18 mouse cellular contexts compared by ENCODE assay signal in genomic region chr1:75372450-75372849, GRCm38 (mm10). TPM values are rescaled to one million over a fixed set of nuclear protein-coding genes. Genes with fewer than 3 reads are reported as not detected.
DNase-seq lines count a peak whose midpoint lies in the region; ATAC-seq lines count a peak whose summit lies in the region.
"Had no signal": no experiment of that assay in that cellular context is flagged by ENCODE, and none has a peak within 500 bp of the region (broad histone marks: within the 10 kb centered on the region; RNA-seq: fewer than 3 reads in every experiment).

No protein-coding gene starts in this region.

- H3K9ac ChIP-seq in midbrain, embryonic 14.5 days (replicated peaks; ENCODE audit: low read length): no peak overlapping the region
- H3K9ac ChIP-seq in midbrain, embryonic 15.5 days: no peak overlapping the region
- no peak overlapping the region for H3K9ac ChIP-seq in hindbrain, embryonic 12.5 days
- H3K9ac ChIP-seq: forebrain, embryonic 13.5 days; forebrain, postnatal 0 days; heart, embryonic 13.5 days had no signal

- no peak overlapping the region for H3K4me2 ChIP-seq in midbrain, embryonic 14.5 days (ENCODE audit: low read length)
- no peak overlapping the region for H3K4me2 ChIP-seq in midbrain, embryonic 15.5 days
- H3K4me2 ChIP-seq in hindbrain, embryonic 12.5 days (replicated peaks): no peak overlapping the region
- H3K4me2 ChIP-seq: forebrain, embryonic 13.5 days; heart, embryonic 13.5 days had no signal

- WGBS in midbrain, embryonic 14.5 days: 79% methylated on average over 3 of the region's 3 CpGs
- 85% methylated on average over 3 of the region's 3 CpGs for WGBS in midbrain, embryonic 10.5 days
- 81% methylated on average over 3 of the region's 3 CpGs for WGBS in midbrain, embryonic 15.5 days
- 67% methylated on average over 3 of the region's 3 CpGs for WGBS in hindbrain, embryonic 12.5 days

- H3K36me3 ChIP-seq in midbrain, embryonic 14.5 days (ENCODE audit: control insufficient read depth, insufficient read depth, low read length): no peaks in the 10 kb centered on the region
- H3K36me3 ChIP-seq in midbrain, embryonic 10.5 days: no peaks in the 10 kb centered on the region
- H3K36me3 ChIP-seq in midbrain, embryonic 15.5 days (replicated peaks): no peaks in the 10 kb centered on the region
- H3K36me3 ChIP-seq in hindbrain, embryonic 12.5 days: no peaks in the 10 kb centered on the region
- H3K36me3 ChIP-seq: embryonic facial prominence, embryonic 10.5 days had no signal

- H3K4me1 ChIP-seq in midbrain, embryonic 14.5 days (ENCODE audit: control insufficient read depth, insufficient read depth, low read length): peaks cover 24% of the 10 kb centered on the region; the same call in 1 of the 2 replicates
- peaks cover 46% of the 10 kb centered on the region for H3K4me1 ChIP-seq in midbrain, embryonic 10.5 days
- peaks cover 23% of the 10 kb centered on the region for H3K4me1 ChIP-seq in midbrain, embryonic 15.5 days
- peaks cover 24% of the 10 kb centered on the region for H3K4me1 ChIP-seq in hindbrain, embryonic 12.5 days

- H3K27ac ChIP-seq in midbrain, embryonic 14.5 days (replicated peaks; ENCODE audit: low read depth, low read length): peak overlapping the region; percentile 65
- H3K27ac ChIP-seq in midbrain, embryonic 10.5 days (replicated peaks): no peak overlapping the region
- H3K27ac ChIP-seq in midbrain, embryonic 15.5 days: peak overlapping the region; percentile 55; the same call in 1 of the 2 replicates
- no peak overlapping the region for H3K27ac ChIP-seq in hindbrain, embryonic 12.5 days
- H3K27ac ChIP-seq: embryonic facial prominence, embryonic 10.5 days; forebrain, embryonic 13.5 days; heart, embryonic 13.5 days had no signal

- no peaks in the 10 kb centered on the region for H3K9me3 ChIP-seq in midbrain, embryonic 14.5 days (ENCODE audit: control insufficient read depth, low read length)
- no peaks in the 10 kb centered on the region for H3K9me3 ChIP-seq in midbrain, embryonic 10.5 days (replicated peaks)
- no peaks in the 10 kb centered on the region for H3K9me3 ChIP-seq in midbrain, embryonic 15.5 days
- no peaks in the 10 kb centered on the region for H3K9me3 ChIP-seq in hindbrain, embryonic 12.5 days (replicated peaks)
- H3K9me3 ChIP-seq: embryonic facial prominence, embryonic 10.5 days; forebrain, embryonic 13.5 days; heart, embryonic 13.5 days had no signal

- H3K27me3 ChIP-seq in midbrain, embryonic 14.5 days (ENCODE audit: control insufficient read depth, insufficient read depth, low read length): peaks cover 2% of the 10 kb centered on the region
- H3K27me3 ChIP-seq in midbrain, embryonic 10.5 days (ENCODE audit: low read depth, poor library complexity, severe bottlenecking): peaks cover 57% of the 10 kb centered on the region
- H3K27me3 ChIP-seq in midbrain, embryonic 15.5 days (replicated peaks): peaks cover 16% of the 10 kb centered on the region
- peaks cover 37% of the 10 kb centered on the region for H3K27me3 ChIP-seq in hindbrain, embryonic 12.5 days

- DNase-seq in cerebellum, adult 9-10 months: peak; percentile 65
- no peak for DNase-seq in midbrain, embryonic 14.5 days
- no peak for DNase-seq in midbrain, embryonic 10.5 days (ENCODE audit: low spot score)
- DNase-seq: adrenal gland, postnatal 14 days; forebrain, postnatal 0 days; gastrocnemius, postnatal 36 days; heart, adult 11 months; heart, postnatal 36 days had no signal

- no peak overlapping the region for H3K4me3 ChIP-seq in midbrain, embryonic 14.5 days (replicated peaks; ENCODE audit: low read depth, low read length)
- H3K4me3 ChIP-seq in midbrain, embryonic 10.5 days: no peak overlapping the region
- no peak overlapping the region for H3K4me3 ChIP-seq in midbrain, embryonic 15.5 days
- no peak overlapping the region for H3K4me3 ChIP-seq in hindbrain, embryonic 12.5 days
- H3K4me3 ChIP-seq: embryonic facial prominence, embryonic 10.5 days; forebrain, embryonic 13.5 days; heart, embryonic 13.5 days had no signal

- no peak for ATAC-seq in cerebellum, adult (ENCODE audit: insufficient number of reproducible peaks, low FRiP score, low TSS enrichment)
- no peak for ATAC-seq in midbrain, embryonic 14.5 days (ENCODE audit: low FRiP score, low TSS enrichment)
- no peak for ATAC-seq in midbrain, embryonic 15.5 days (replicated peaks)
- ATAC-seq in hindbrain, embryonic 12.5 days (ENCODE audit: low FRiP score): no peak
- ATAC-seq in activated CD4-positive, CD25-positive, alpha-beta regulatory T cell, adult 4 months: no peak
- ATAC-seq: forebrain, embryonic 13.5 days; hindbrain, embryonic 16.5 days; inflammation-experienced regulatory T-cells, adult 6 months; intestine, postnatal 0 days had no signal

RNA-seq across cellular contexts. Expression of gene Speg, which starts 2.6 kb away (rescaled TPM):
- polyA plus RNA-seq in midbrain, embryonic 14.5 days (2014; fragmentation: Nextera tagmentation; extraction: Ambion mirVana): 15.6 and 19.4 TPM in 2 replicates
- polyA plus RNA-seq in midbrain, embryonic 10.5 days (2016; fragmentation: Nextera tagmentation; extraction: Ambion mirVana): 23.6 and 26.9 TPM in 2 replicates
- polyA plus RNA-seq in midbrain, embryonic 15.5 days (2015; fragmentation: Nextera tagmentation; extraction: Ambion mirVana): 20.8 and 21.3 TPM in 2 replicates
- polyA plus RNA-seq in hindbrain, embryonic 12.5 days (2016; fragmentation: Nextera tagmentation; extraction: Ambion mirVana): 19.1 and 19.7 TPM in 2 replicates
- not detected for polyA plus RNA-seq in activated CD4-positive, CD25-positive, alpha-beta regulatory T cell, adult 4 months (2017; shearing (Covaris generic))

RNA-seq across cellular contexts. Expression of gene Des, which starts 12.3 kb away (rescaled TPM):
- polyA plus RNA-seq in midbrain, embryonic 14.5 days (2014; fragmentation: Nextera tagmentation; extraction: Ambion mirVana): 0.32 and 1.4 TPM in 2 replicates
- 1.1 and 2.8 TPM in 2 replicates for polyA plus RNA-seq in midbrain, embryonic 10.5 days (2016; fragmentation: Nextera tagmentation; extraction: Ambion mirVana)
- polyA plus RNA-seq in midbrain, embryonic 15.5 days (2015; fragmentation: Nextera tagmentation; extraction: Ambion mirVana): 1.5 and 2.0 TPM in 2 replicates
- 2.3 and 10.5 TPM in 2 replicates for polyA plus RNA-seq in hindbrain, embryonic 12.5 days (2016; fragmentation: Nextera tagmentation; extraction: Ambion mirVana)
- not detected for polyA plus RNA-seq in activated CD4-positive, CD25-positive, alpha-beta regulatory T cell, adult 4 months (2017; shearing (Covaris generic))

RNA-seq across cellular contexts. Expression of gene Dnpep, which starts 54.7 kb away (rescaled TPM):
- 146 and 152 TPM in 2 replicates for polyA plus RNA-seq in midbrain, embryonic 14.5 days (2014; fragmentation: Nextera tagmentation; extraction: Ambion mirVana)
- polyA plus RNA-seq in midbrain, embryonic 10.5 days (2016; fragmentation: Nextera tagmentation; extraction: Ambion mirVana): 157 and 176 TPM in 2 replicates
- polyA plus RNA-seq in midbrain, embryonic 15.5 days (2015; fragmentation: Nextera tagmentation; extraction: Ambion mirVana): 152 and 162 TPM in 2 replicates
- 173 and 175 TPM in 2 replicates for polyA plus RNA-seq in hindbrain, embryonic 12.5 days (2016; fragmentation: Nextera tagmentation; extraction: Ambion mirVana)
- polyA plus RNA-seq in activated CD4-positive, CD25-positive, alpha-beta regulatory T cell, adult 4 months (2017; shearing (Covaris generic)): 10 to 100 TPM; 57.0 to 64.9 TPM

Comparison
In these comparisons a context has a peak if more than half of its experiments do, and no peak if none do; other contexts are left out.
1. H3K27ac ChIP-seq: peak in midbrain, embryonic 14.5 days (single experiment) and midbrain, embryonic 15.5 days (single experiment); none in midbrain, embryonic 10.5 days (single experiment) and hindbrain, embryonic 12.5 days (single experiment).
2. RNA of gene Speg, which starts 2.6 kb away (polyA plus RNA-seq): 23.6 to 26.9 TPM in midbrain, embryonic 10.5 days, 20.8 to 21.3 TPM in midbrain, embryonic 15.5 days, 19.1 to 19.7 TPM in hindbrain, embryonic 12.5 days and 15.6 to 19.4 TPM in midbrain, embryonic 14.5 days; not detected in activated CD4-positive, CD25-positive, alpha-beta regulatory T cell, adult 4 months; every median in the first group is over 10 times any median in the second.